Mouse (Mus musculus) midbrain, embryonic 11.5 days (tissue): Measurements from ENCODE around the gene Mmrn1. TPM values are rescaled to one million over a fixed set of nuclear protein-coding genes. Genes with fewer than 3 reads are reported as not detected.
"Not testable (repeated sequence)": the region's sequence is repeated elsewhere in the genome, so short reads cannot be mapped to it uniquely, and the experiment has no call there.

Source experiments
- ATAC-seq: fragments of 200-750 bp; cut with Nextera tagmentation; 2 replicates; pipeline ENCODE4 v1.8.0; 2017; ENCODE audit warnings: moderate TSS enrichment, moderate library complexity; ENCODE audit not compliant: low FRiP score
- DNase-seq: peaks from one replicate; pipeline ENCODE4 v3.0.0; 2015; ENCODE audit warnings: low spot score; ENCODE audit errors: missing footprints
- H3K27ac ChIP-seq: fragments of 300-500 bp; sonication (generic); 2 replicates; pipeline ENCODE4 v1.5.1; 2014; ENCODE audit warnings: low read depth, low read length
- H3K27me3 ChIP-seq: fragments of 300-500 bp; sonication (generic); 2 replicates; pipeline ENCODE4 v1.6.1; 2014; ENCODE audit warnings: mild to moderate bottlenecking, low read length, moderate library complexity, mixed read lengths; ENCODE audit not compliant: control insufficient read depth, insufficient read depth
- H3K36me3 ChIP-seq: fragments of 300-500 bp; sonication (generic); 2 replicates; pipeline ENCODE4 v1.6.1; 2014; ENCODE audit warnings: mild to moderate bottlenecking, low read length, moderate library complexity, mixed read lengths; ENCODE audit not compliant: control insufficient read depth, insufficient read depth
- H3K4me1 ChIP-seq: fragments of 300-500 bp; sonication (generic); 2 replicates; pipeline ENCODE4 v1.6.1; 2014; ENCODE audit warnings: low read length; ENCODE audit not compliant: control insufficient read depth, insufficient read depth
- H3K4me2 ChIP-seq: fragments of 300-500 bp; sonication (generic); 2 replicates; pipeline ENCODE4 v1.6.1; 2014; ENCODE audit warnings: mild to moderate bottlenecking, moderate library complexity
- H3K4me3 ChIP-seq: fragments of 300-500 bp; sonication (generic); 2 replicates; pipeline ENCODE4 v1.5.1; 2014; ENCODE audit warnings: low read depth, low read length
- H3K9ac ChIP-seq: fragments of 300-500 bp; sonication (generic); 2 replicates; pipeline ENCODE4 v1.6.1; 2014; ENCODE audit warnings: low read length
- H3K9me3 ChIP-seq: fragments of 300-500 bp; sonication (generic); 2 replicates; pipeline ENCODE4 v1.6.1; 2016; ENCODE audit warnings: low read length; ENCODE audit not compliant: control insufficient read depth
- WGBS: fragments of 180-500 bp; shearing (Covaris S2); extraction: QIAGEN DNeasy Blood & Tissue Kit; methylation state at CpG from one replicate; pipeline ENCODE4 v1.1.7; 2014; 5-methylcytosine and 5-hydroxymethylcytosine counted together
- polyA plus RNA-seq: library from polyadenylated mRNA; unstranded; fragments of >200 nt; fragmentation: Nextera tagmentation; extraction: Ambion mirVana; gene quantifications from 2 replicates; pipeline ENCODE4 v1.2.1, GENCODE M21; 2014

The Mmrn1 gene
- 5.7 and 6.4 TPM in 2 replicates for polyA plus RNA-seq

DNA sequence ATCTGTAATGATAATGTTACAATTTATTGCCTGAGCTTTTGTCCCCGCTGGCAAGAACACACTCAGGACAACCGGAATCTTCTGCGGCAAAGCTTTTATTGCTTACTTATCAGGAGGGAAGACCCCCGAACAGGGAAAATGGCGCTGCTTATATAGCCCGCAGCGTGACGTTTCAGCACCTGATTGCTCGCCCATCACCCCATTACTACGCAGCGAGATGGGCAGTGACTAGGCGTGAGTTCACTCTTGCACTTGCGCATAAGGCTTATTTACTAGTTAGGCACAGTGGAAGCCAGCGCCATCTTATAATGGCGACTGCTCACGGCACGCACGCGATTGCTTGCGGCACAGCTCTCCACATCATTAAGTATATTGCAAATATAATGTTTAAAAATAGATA lies at the start of gene Mmrn1:
TSS of gene Mmrn1 (plus strand) at position 301 of the 400 bp plus-strand sequence.
- not testable (repeated sequence) for H3K4me1 ChIP-seq, H3K27ac ChIP-seq, H3K9ac ChIP-seq, DNase-seq, H3K9me3 ChIP-seq, H3K36me3 ChIP-seq, ATAC-seq, H3K4me2 ChIP-seq, H3K27me3 ChIP-seq, H3K4me3 ChIP-seq
- WGBS: 96% methylated on average over 20 of the region's 20 CpGs

DNA sequence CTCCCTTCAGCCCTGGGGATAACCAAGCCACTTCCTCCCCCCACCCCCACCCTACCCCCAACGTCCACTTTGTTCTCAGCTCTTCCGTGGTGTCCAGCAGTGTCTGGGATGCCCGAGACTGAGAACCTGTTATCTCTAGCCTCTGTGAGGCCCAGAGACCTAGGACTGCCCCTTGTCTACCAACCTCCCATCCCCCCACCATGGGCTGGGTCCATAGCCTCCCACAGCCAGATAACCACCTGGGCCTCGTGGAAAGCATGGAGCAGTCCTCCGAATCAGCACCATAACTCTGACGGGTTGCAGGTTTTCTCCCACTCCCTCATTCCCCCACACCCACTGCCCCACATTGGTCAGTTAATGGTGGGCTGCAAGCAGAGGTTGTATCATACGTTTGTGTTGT lies 44.4 kb upstream of the Mmrn1 start:
- H3K36me3 ChIP-seq: no peaks in the 10 kb centered on the region
- no peaks in the 10 kb centered on the region for H3K4me1 ChIP-seq
- no peak overlapping the region for H3K9ac ChIP-seq
- DNase-seq (no peak), ATAC-seq (no peak)
- no peak overlapping the region for H3K4me2 ChIP-seq
- WGBS: 85% methylated on average over 7 of the region's 7 CpGs
- H3K9me3 ChIP-seq: no peaks in the 10 kb centered on the region
- no peak overlapping the region for H3K4me3 ChIP-seq
- H3K27ac ChIP-seq: no peak overlapping the region
- no peaks in the 10 kb centered on the region for H3K27me3 ChIP-seq

DNA sequence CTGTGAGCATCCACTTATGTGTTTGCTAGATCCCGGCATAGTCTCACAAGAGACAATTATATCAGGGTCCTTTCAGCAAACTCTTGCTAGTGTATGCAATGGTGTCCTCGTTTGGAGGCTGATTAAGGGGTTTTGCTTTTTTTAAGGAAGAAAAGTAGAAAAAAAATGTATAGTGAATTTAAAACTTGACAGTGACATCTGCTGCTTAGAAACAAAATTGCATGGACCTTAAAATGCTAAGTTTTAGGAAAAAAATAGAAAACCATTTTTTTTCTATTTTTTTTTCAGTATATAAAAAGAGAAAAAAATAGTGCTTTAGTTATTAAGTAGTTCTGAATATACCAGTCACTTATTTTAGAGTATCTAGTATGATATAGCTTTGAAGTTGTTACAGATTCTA lies 43.2 kb upstream of the Mmrn1 start:
- Histone ChIP-seq H3K27me3 (no peaks in the 10 kb centered on the region), H3K36me3 (no peaks in the 10 kb centered on the region), H3K9ac (no peak overlapping the region), H3K27ac (no peak overlapping the region), H3K4me3 (no peak overlapping the region), H3K9me3 (no peaks in the 10 kb centered on the region), H3K4me2 (no peak overlapping the region), H3K4me1 (no peaks in the 10 kb centered on the region)
- ATAC-seq: no peak
- no peak for DNase-seq
- 81% methylated on average over 2 of the region's 2 CpGs for WGBS

DNA sequence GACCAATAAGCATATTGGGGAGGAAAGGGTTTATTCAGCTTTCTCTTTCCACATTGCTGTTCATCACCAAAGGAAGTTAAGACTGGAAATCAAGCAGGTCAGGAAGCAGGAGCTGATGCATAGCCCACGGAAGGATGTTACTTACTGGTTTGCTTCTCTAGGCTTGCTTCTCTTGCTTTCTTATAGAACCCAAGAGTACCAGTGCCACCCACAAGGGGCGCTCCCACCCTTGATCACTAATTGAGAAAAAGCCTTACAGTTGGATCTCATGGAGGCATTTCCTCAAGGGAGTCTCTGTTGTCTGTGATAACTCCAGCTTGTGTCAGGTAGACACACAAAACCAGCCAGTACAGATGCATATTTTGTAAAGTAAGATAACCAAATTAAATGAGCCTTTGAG lies 17.5 kb upstream of the Mmrn1 start:
- no peak overlapping the region for H3K9ac ChIP-seq
- no peak overlapping the region for H3K4me3 ChIP-seq
- 76% methylated on average over 2 of the region's 2 CpGs for WGBS
- ATAC-seq: no peak
- no peaks in the 10 kb centered on the region for H3K27me3 ChIP-seq
- no peak overlapping the region for H3K4me2 ChIP-seq
- no peak overlapping the region for H3K27ac ChIP-seq
- H3K36me3 ChIP-seq: no peaks in the 10 kb centered on the region
- no peaks in the 10 kb centered on the region for H3K4me1 ChIP-seq
- no peaks in the 10 kb centered on the region for H3K9me3 ChIP-seq
- DNase-seq: no peak

DNA sequence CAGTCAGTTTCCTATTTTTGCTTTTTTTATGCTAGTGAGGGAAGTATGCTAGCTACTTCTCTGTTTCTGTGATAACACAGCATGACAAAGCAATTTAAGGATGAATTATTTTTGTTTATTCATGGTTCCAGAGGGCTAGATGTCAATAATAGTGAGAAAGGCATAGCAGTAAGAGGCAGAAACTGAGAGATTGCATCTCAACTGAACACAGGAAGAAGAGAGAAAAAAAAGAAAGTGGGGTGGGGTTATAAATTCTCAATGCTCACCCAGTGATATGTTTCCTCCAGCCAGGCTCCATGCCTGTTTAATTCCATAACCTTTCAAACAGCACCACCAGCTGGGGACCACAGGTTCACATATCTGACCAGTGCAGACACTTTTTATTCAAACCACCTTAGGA lies 6.6 kb downstream of the Mmrn1 start:
- Histone ChIP-seq H3K27ac (no peak overlapping the region), H3K36me3 (no peaks in the 10 kb centered on the region), H3K4me3 (no peak overlapping the region), H3K4me2 (no peak overlapping the region), H3K9ac (no peak overlapping the region), H3K4me1 (no peaks in the 10 kb centered on the region), H3K9me3 (no peaks in the 10 kb centered on the region), H3K27me3 (no peaks in the 10 kb centered on the region)
- ATAC-seq (peak; percentile 75), DNase-seq (peak; percentile 72)

DNA sequence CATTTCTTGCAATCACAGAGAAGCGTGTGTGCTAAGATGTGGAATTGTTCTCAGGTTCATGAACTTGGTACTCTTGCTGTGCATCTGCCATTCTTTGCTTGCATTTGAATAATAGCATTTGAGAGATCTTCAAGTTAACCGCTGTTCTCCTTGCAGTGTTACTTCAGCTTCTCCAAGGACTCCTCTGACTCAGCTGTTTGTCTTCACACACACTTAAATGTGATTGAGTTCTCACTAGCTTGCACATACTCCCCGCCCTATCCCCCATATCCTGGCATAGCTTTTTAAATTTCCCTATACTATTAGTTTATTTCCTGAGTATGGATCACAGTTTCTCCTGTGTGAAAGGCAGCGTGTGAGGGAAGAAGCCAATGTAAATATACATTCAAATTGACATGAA lies 10.1 kb downstream of the Mmrn1 start:
- H3K27me3 ChIP-seq: no peaks in the 10 kb centered on the region

DNA sequence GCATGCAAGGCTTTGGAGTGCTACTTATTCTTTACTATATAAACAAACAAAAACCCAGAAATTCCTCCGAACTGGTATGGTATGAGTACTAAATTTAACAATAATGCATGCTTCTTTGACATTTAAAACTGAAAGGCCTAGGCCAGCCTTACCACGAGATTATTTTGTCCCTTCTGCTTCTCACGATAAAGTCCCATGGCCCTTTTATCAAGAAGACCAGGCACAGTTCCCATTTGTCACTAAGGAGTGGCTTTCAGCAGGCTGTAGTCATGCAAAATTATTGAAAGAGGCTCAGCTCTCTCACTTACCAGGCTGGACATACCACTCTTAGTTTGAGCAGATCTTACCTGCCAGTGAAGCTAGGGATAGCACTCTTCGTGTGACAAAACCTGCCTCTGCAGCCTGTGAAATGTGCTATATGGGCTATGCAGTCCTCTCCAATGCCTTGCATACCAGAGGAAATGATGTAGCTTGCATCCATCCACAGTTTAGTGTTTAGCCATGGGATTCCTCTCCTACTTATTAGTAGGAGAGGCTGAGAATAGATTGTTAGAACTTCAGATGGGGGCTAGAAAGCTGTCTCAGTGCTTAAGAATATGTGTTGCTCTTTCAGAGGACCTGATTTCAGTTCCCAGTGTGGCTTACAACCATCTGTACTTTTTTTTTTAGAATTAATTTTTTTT lies 10.8 kb downstream of the Mmrn1 start:
- Histone ChIP-seq H3K27ac (no peak overlapping the region), H3K36me3 (no peaks in the 10 kb centered on the region), H3K4me1 (no peaks in the 10 kb centered on the region), H3K27me3 (no peaks in the 10 kb centered on the region), H3K4me3 (no peak overlapping the region), H3K4me2 (no peak overlapping the region), H3K9me3 (no peaks in the 10 kb centered on the region), H3K9ac (no peak overlapping the region)
- peak; percentile 62 for DNase-seq
- WGBS: 82% methylated on average over 4 of the region's 4 CpGs
- no peak for ATAC-seq

More for the DNA sequence above, 10.1 kb downstream of the Mmrn1 start:
- H3K4me2 ChIP-seq: no peak overlapping the region
- no peaks in the 10 kb centered on the region for H3K4me1 ChIP-seq
- H3K27ac ChIP-seq: no peak overlapping the region
- no peaks in the 10 kb centered on the region for H3K9me3 ChIP-seq
- no peak overlapping the region for H3K4me3 ChIP-seq
- H3K36me3 ChIP-seq: no peaks in the 10 kb centered on the region
- H3K9ac ChIP-seq: no peak overlapping the region
- ATAC-seq: no peak
- peak; percentile 70 for DNase-seq
- 76% methylated on average over 4 of the region's 4 CpGs for WGBS

DNA sequence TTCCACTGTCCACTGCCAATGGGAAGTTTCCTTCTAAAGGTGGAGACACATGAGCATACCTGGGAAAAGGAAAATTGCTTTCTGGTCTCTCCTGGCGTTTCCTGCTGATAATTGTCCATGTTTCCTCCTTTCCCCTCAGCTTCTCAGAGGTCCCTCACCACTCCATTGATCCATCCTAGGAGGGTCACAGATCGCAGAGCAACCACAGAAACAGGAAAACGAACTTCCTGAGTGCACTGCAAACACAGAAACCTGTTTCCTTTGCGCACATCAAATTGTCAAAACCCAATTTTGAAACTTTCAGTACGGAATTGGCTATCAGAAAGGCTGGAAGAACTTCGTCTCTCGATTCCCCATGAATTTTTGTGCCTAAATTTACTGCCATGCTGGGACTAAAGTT lies 19.4 kb downstream of the Mmrn1 start:
- H3K4me1 ChIP-seq: no peaks in the 10 kb centered on the region
- H3K9ac ChIP-seq: no peak overlapping the region
- H3K36me3 ChIP-seq: no peaks in the 10 kb centered on the region
- H3K4me2 ChIP-seq: no peak overlapping the region
- H3K9me3 ChIP-seq: no peaks in the 10 kb centered on the region
- H3K4me3 ChIP-seq: no peak overlapping the region
- peak; percentile 17 for DNase-seq
- 80% methylated on average over 7 of the region's 7 CpGs for WGBS
- H3K27me3 ChIP-seq: no peaks in the 10 kb centered on the region
- ATAC-seq: no peak
- no peak overlapping the region for H3K27ac ChIP-seq

DNA sequence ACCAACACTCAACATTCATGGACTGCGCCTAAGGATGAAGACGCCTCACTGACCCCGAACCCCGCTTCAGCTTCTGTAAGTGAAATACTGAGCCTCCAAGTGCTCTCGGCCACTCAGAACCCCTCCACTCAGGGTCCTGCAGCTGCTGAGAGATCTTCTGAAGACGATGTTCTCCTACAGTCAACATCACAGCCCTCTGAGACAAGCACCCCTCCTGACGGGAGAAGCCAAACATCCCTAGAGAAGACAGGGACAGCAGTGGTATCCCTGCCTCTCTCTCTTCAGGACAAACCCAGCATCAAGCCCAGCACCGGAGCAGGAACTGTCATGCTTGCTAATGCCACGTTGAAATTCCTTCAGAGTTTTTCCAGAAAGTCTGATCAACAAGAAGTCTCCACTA lies 19.8 kb downstream of the Mmrn1 start:
- DNase-seq (peak; percentile 59), ATAC-seq (no peak)
- Histone ChIP-seq H3K27me3 (no peaks in the 10 kb centered on the region), H3K4me1 (no peaks in the 10 kb centered on the region), H3K4me3 (no peak overlapping the region), H3K9me3 (no peaks in the 10 kb centered on the region), H3K9ac (no peak overlapping the region), H3K36me3 (no peaks in the 10 kb centered on the region), H3K27ac (no peak overlapping the region), H3K4me2 (no peak overlapping the region)
- 90% methylated on average over 9 of the region's 9 CpGs for WGBS
